Mouse (Mus musculus): ENCODE data around the gene Sypl. TPM values are rescaled to one million over a fixed set of nuclear protein-coding genes. Genes with fewer than 3 reads are reported as not detected.

Gene Sypl
- polyA plus RNA-seq, 2 experiments, result 54.1 to 104 TPM

- no peak for TF ChIP-seq POLR2A (IDR thresholded peaks at IDR 0.05; ENCODE audit: borderline replicate concordance, extremely low read depth, insufficient read depth, insufficient read length)
- H3K27ac ChIP-seq (replicated peaks; ENCODE audit: low read depth, low read length), result no peak overlapping the region
- no peak for ATAC-seq (ENCODE audit: low FRiP score, low read depth)
- no peak for DNase-seq (ENCODE audit: low spot score)
- H3K4me1 ChIP-seq (ENCODE audit: control insufficient read depth, insufficient read depth, low read length), result peaks cover 9% of the 10 kb centered on the region
- no peaks in the 10 kb centered on the region for H3K9me3 ChIP-seq (ENCODE audit: control insufficient read depth, low read length)
- H3K4me2 ChIP-seq (replicated peaks; ENCODE audit: low read depth, low read length, severe bottlenecking), result no peak overlapping the region
- 87% methylated on average over 7 of the region's 7 CpGs for WGBS
- H3K4me3 ChIP-seq (replicated peaks; ENCODE audit: low read length), result no peak overlapping the region
- H3K27me3 ChIP-seq (ENCODE audit: control insufficient read depth, insufficient read depth, low read length), result no peaks in the 10 kb centered on the region
- H3K9ac ChIP-seq (ENCODE audit: low read depth, low read length, severe bottlenecking), result no peak overlapping the region
- H3K36me3 ChIP-seq (ENCODE audit: control insufficient read depth, insufficient read depth, low read length), result no peaks in the 10 kb centered on the region
These were observed 32.1 kb upstream of the Sypl start for GRCm38 (mm10) chr12:32921532-32922131.

GRCm38 (mm10) chr12:32924245-32924644 is 29.4 kb upstream of the Sypl start:
- ATAC-seq (ENCODE audit: low FRiP score, low read depth), result no peak
- peaks cover 10% of the 10 kb centered on the region for H3K4me1 ChIP-seq (ENCODE audit: control insufficient read depth, insufficient read depth, low read length)
- H3K36me3 ChIP-seq (ENCODE audit: control insufficient read depth, insufficient read depth, low read length), result no peaks in the 10 kb centered on the region
- no peak overlapping the region for H3K4me3 ChIP-seq (replicated peaks; ENCODE audit: low read length)
- no peaks in the 10 kb centered on the region for H3K27me3 ChIP-seq (ENCODE audit: control insufficient read depth, insufficient read depth, low read length)
- H3K4me2 ChIP-seq (replicated peaks; ENCODE audit: low read depth, low read length, severe bottlenecking), result no peak overlapping the region
- H3K27ac ChIP-seq (replicated peaks; ENCODE audit: low read depth, low read length), result no peak overlapping the region
- no peak for DNase-seq (ENCODE audit: low spot score)
- no peak for TF ChIP-seq POLR2A (IDR thresholded peaks at IDR 0.05; ENCODE audit: borderline replicate concordance, extremely low read depth, insufficient read depth, insufficient read length)
- no peak overlapping the region for H3K9ac ChIP-seq (ENCODE audit: low read depth, low read length, severe bottlenecking)
- 27% methylated on average over 3 of the region's 3 CpGs for WGBS
- no peaks in the 10 kb centered on the region for H3K9me3 ChIP-seq (ENCODE audit: control insufficient read depth, low read length)

DNA sequence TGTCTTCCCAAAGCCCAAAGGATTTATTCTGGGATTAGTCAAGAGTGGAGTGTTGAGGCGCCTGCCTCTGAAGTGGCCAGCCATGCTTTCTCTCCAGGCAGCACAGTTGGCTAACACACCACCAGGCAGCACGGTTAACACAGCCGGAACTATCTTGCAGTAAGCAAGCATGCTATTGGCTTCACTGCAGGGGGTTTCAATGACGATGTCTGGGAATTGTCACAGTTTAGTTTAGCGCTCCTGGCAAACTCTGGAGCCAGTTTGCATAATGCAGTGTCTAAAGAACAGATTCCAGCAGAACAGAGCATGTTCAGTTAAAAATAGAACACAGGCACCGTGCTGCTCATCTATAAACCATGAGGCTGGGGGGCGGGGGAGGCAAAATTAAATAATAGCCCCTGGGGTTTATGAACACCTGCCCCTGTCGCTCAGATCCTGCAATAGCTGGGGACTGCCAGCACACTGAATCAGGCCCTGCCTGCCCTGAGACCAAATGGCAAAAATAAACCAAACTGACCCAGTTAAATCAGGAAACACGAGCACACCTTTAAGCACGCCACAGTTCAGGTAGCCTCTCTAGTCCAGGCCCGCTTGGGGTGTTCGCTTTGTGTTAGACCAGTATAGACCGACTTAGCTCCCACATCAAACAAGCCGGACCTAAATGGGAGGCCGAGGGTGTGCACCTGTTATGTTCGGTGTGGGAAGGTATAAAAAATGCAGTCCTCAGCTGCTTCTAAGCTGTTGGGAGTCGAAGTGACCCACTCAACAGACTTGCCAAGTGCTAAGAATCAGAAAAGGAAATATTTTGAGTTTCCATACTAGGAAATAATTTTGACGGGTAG is 27.1 kb upstream of the Sypl start:
- 31% methylated on average over 18 of the region's 18 CpGs for WGBS
- DNase-seq (ENCODE audit: low spot score) (peak; percentile 57), ATAC-seq (ENCODE audit: low FRiP score, low read depth) (peak; percentile 82)
- Histone ChIP-seq H3K27ac (replicated peaks; ENCODE audit: low read depth, low read length) (no peak overlapping the region; the same call in 1 of the 2 replicates), H3K27me3 (ENCODE audit: control insufficient read depth, insufficient read depth, low read length) (no peaks in the 10 kb centered on the region), H3K36me3 (ENCODE audit: control insufficient read depth, insufficient read depth, low read length) (no peaks in the 10 kb centered on the region), H3K9ac (ENCODE audit: low read depth, low read length, severe bottlenecking) (no peak overlapping the region), H3K9me3 (ENCODE audit: control insufficient read depth, low read length) (no peaks in the 10 kb centered on the region), H3K4me3 (replicated peaks; ENCODE audit: low read length) (no peak overlapping the region), H3K4me1 (ENCODE audit: control insufficient read depth, insufficient read depth, low read length) (peaks cover 10% of the 10 kb centered on the region), H3K4me2 (replicated peaks; ENCODE audit: low read depth, low read length, severe bottlenecking) (no peak overlapping the region)
- no peak for TF ChIP-seq POLR2A (IDR thresholded peaks at IDR 0.05; ENCODE audit: borderline replicate concordance, extremely low read depth, insufficient read depth, insufficient read length)

- 77% methylated on average over 10 of the region's 10 CpGs for WGBS
- ATAC-seq (ENCODE audit: low FRiP score, low read depth), result no peak
These were observed 26.4 kb upstream of the Sypl start for GRCm38 (mm10) chr12:32927231-32927835.

DNA sequence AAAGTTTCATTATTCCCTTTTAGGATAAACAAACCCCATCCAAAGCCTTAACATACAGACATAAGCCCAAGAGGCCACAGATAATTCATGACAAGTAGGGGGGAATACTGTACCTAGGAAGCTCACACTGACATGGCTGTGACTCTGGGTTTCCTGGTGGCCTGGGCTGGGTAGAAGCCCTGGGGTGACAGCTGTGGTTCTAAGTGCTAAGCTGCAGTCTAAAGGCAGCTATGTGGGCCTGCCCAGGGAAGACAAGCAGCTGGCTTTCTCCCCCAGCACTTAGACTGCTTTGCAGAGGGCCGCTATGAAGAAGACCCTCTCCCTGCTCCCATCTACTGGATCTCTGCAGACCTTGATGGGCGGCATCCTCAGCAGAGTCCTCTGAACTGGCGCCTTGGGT is 25.5 kb upstream of the Sypl start:
- peaks cover 10% of the 10 kb centered on the region for H3K4me1 ChIP-seq (ENCODE audit: control insufficient read depth, insufficient read depth, low read length)
- H3K9me3 ChIP-seq (ENCODE audit: control insufficient read depth, low read length), result no peaks in the 10 kb centered on the region
- DNase-seq (ENCODE audit: low spot score), result no peak
- TF ChIP-seq POLR2A (IDR thresholded peaks at IDR 0.05; ENCODE audit: borderline replicate concordance, extremely low read depth, insufficient read depth, insufficient read length), result no peak
- WGBS, result 61% methylated on average over 3 of the region's 3 CpGs
- ATAC-seq (ENCODE audit: low FRiP score, low read depth), result no peak
- no peak overlapping the region for H3K4me2 ChIP-seq (replicated peaks; ENCODE audit: low read depth, low read length, severe bottlenecking)
- no peak overlapping the region for H3K4me3 ChIP-seq (replicated peaks; ENCODE audit: low read length)
- H3K27ac ChIP-seq (replicated peaks; ENCODE audit: low read depth, low read length), result no peak overlapping the region
- H3K36me3 ChIP-seq (ENCODE audit: control insufficient read depth, insufficient read depth, low read length), result no peaks in the 10 kb centered on the region
- no peaks in the 10 kb centered on the region for H3K27me3 ChIP-seq (ENCODE audit: control insufficient read depth, insufficient read depth, low read length)
- peak overlapping the region; percentile 12; the same call in 1 of the 2 replicates for H3K9ac ChIP-seq (ENCODE audit: low read depth, low read length, severe bottlenecking)

More at GRCm38 (mm10) chr12:32927231-32927835, 26.4 kb upstream of the Sypl start:
- Histone ChIP-seq H3K27ac (replicated peaks; ENCODE audit: low read depth, low read length) (no peak overlapping the region), H3K4me1 (ENCODE audit: control insufficient read depth, insufficient read depth, low read length) (peaks cover 10% of the 10 kb centered on the region), H3K9me3 (ENCODE audit: control insufficient read depth, low read length) (no peaks in the 10 kb centered on the region), H3K4me3 (replicated peaks; ENCODE audit: low read length) (no peak overlapping the region), H3K27me3 (ENCODE audit: control insufficient read depth, insufficient read depth, low read length) (no peaks in the 10 kb centered on the region), H3K4me2 (replicated peaks; ENCODE audit: low read depth, low read length, severe bottlenecking) (no peak overlapping the region), H3K9ac (ENCODE audit: low read depth, low read length, severe bottlenecking) (no peak overlapping the region), H3K36me3 (ENCODE audit: control insufficient read depth, insufficient read depth, low read length) (no peaks in the 10 kb centered on the region)
- no peak for TF ChIP-seq POLR2A (IDR thresholded peaks at IDR 0.05; ENCODE audit: borderline replicate concordance, extremely low read depth, insufficient read depth, insufficient read length)
- DNase-seq (ENCODE audit: low spot score), result no peak

Measured in limb, embryonic 14.5 days (tissue).